10 mouse cellular contexts compared by ENCODE assay signal in the genomic region with DNA sequence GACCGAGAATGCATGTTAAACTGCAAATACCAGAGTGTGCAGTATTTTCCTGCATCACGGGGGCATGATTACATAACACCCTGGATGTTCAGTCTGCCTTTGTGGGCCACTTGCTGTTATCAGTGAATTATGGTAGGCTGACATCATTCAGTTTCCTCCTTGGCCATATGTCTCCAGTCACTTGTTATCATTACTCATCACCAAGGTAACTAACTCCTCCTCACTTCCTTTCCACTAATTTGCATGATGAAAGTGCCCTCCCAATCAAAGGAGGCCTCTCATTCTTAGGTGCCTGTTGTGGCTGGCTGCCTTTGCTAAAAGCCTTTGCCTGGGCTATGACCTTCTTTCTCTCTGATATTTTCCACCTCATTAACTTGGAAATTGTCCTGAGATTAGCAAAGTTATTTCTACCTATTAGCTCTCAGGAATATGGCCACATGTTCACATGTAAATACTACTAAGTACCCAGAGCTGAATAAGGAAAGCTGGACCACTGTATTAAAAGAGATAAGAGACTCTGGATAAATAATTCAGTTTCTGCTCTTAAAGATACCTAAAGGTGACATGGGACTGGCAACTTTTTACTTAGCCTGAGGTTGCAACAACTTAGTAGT.
DNase-seq lines count a peak whose midpoint lies in the region; ATAC-seq and TF ChIP-seq lines count a peak whose summit lies in the region.
"Had no signal": no experiment of that assay in that cellular context is flagged by ENCODE, and none has a peak within 500 bp of the region (broad histone marks: within the 10 kb centered on the region; RNA-seq: fewer than 3 reads in every experiment).

No protein-coding gene starts in this region.

- H3K9ac ChIP-seq in lung, embryonic 14.5 days = no peak overlapping the region
- H3K9ac ChIP-seq in lung, postnatal 0 days (replicated peaks; ENCODE audit: low read depth) = no peak overlapping the region
- H3K9ac ChIP-seq in intestine, embryonic 15.5 days = no peak overlapping the region
- H3K9ac ChIP-seq in neural tube, embryonic 14.5 days (replicated peaks; ENCODE audit: low read depth, low read length) = no peak overlapping the region
- H3K9ac ChIP-seq: liver, postnatal 0 days had no signal

- no peak overlapping the region for H3K4me3 ChIP-seq in lung, embryonic 14.5 days (ENCODE audit: low read depth, low read length)
- no peak overlapping the region for H3K4me3 ChIP-seq in lung, postnatal 0 days (ENCODE audit: low read depth, low read length)
- no peak overlapping the region for H3K4me3 ChIP-seq in intestine, embryonic 15.5 days (replicated peaks)
- no peak overlapping the region for H3K4me3 ChIP-seq in neural tube, embryonic 14.5 days (ENCODE audit: low read depth, low read length)
- H3K4me3 ChIP-seq: myocyte had no signal

- no peak for ATAC-seq in lung, embryonic 14.5 days (ENCODE audit: insufficient read depth)
- no peak for ATAC-seq in lung, postnatal 0 days
- ATAC-seq in intestine, embryonic 15.5 days = peak; percentile 85
- ATAC-seq in neural tube, embryonic 14.5 days (ENCODE audit: low read depth) = peak; percentile 70
- ATAC-seq: liver, postnatal 0 days had no signal

- DNase-seq in cerebellum, adult 11-12 months = peak; percentile 10
- DNase-seq in cerebellum, adult 8-10 months = no peak
- peak; percentile 1 for DNase-seq in lung, embryonic 14.5 days
- DNase-seq in lung, postnatal 0 days (ENCODE audit: low spot score) = no peak
- no peak for DNase-seq in MN1 (ENCODE audit: low spot score)
- DNase-seq in spleen, postnatal 36 days (ENCODE audit: low spot score in 2 of 2) = no peak
- DNase-seq: liver, postnatal 0 days had no signal

- H3K36me3 ChIP-seq in lung, embryonic 14.5 days (ENCODE audit: insufficient read depth) = no peaks in the 10 kb centered on the region
- H3K36me3 ChIP-seq in lung, postnatal 0 days (ENCODE audit: insufficient read depth, low read length) = no peaks in the 10 kb centered on the region
- no peaks in the 10 kb centered on the region for H3K36me3 ChIP-seq in intestine, embryonic 15.5 days
- H3K36me3 ChIP-seq in neural tube, embryonic 14.5 days (ENCODE audit: control insufficient read depth, insufficient read depth, low read length) = no peaks in the 10 kb centered on the region

- no peak for TF ChIP-seq CTCF in lung, embryonic 14.5 days (IDR thresholded peaks at IDR 0.05; ENCODE audit: low read depth)
- no peak for TF ChIP-seq CTCF in lung, postnatal 0 days (IDR thresholded peaks at IDR 0.05)

- no peaks in the 10 kb centered on the region for H3K4me1 ChIP-seq in lung, embryonic 14.5 days (ENCODE audit: insufficient read depth)
- H3K4me1 ChIP-seq in lung, postnatal 0 days (ENCODE audit: insufficient read depth, low read depth, low read length) = no peaks in the 10 kb centered on the region
- H3K4me1 ChIP-seq in intestine, embryonic 15.5 days (replicated peaks) = no peaks in the 10 kb centered on the region
- no peaks in the 10 kb centered on the region for H3K4me1 ChIP-seq in neural tube, embryonic 14.5 days (ENCODE audit: control insufficient read depth, insufficient read depth, low read length)

- no peaks in the 10 kb centered on the region for H3K9me3 ChIP-seq in lung, embryonic 14.5 days (ENCODE audit: low read depth, low read length)
- no peaks in the 10 kb centered on the region for H3K9me3 ChIP-seq in lung, postnatal 0 days (ENCODE audit: low read length)
- no peaks in the 10 kb centered on the region for H3K9me3 ChIP-seq in intestine, embryonic 15.5 days
- no peaks in the 10 kb centered on the region for H3K9me3 ChIP-seq in neural tube, embryonic 14.5 days (ENCODE audit: control insufficient read depth, low read length)

- H3K4me2 ChIP-seq in lung, embryonic 14.5 days = no peak overlapping the region
- H3K4me2 ChIP-seq in lung, postnatal 0 days (replicated peaks; ENCODE audit: low read depth, low read length) = no peak overlapping the region
- H3K4me2 ChIP-seq in intestine, embryonic 15.5 days (replicated peaks) = no peak overlapping the region
- no peak overlapping the region for H3K4me2 ChIP-seq in neural tube, embryonic 14.5 days (ENCODE audit: low read depth, low read length)

- 25% methylated on average over 2 of the region's 2 CpGs for WGBS in lung, embryonic 14.5 days
- 25% methylated on average over 2 of the region's 2 CpGs for WGBS in lung, postnatal 0 days
- WGBS in intestine, embryonic 15.5 days = 38% methylated on average over 2 of the region's 2 CpGs
- 17% methylated on average over 2 of the region's 2 CpGs for WGBS in neural tube, embryonic 14.5 days

- no peaks in the 10 kb centered on the region for H3K27me3 ChIP-seq in lung, embryonic 14.5 days (ENCODE audit: insufficient read depth, low read length)
- no peaks in the 10 kb centered on the region for H3K27me3 ChIP-seq in lung, postnatal 0 days (replicated peaks; ENCODE audit: insufficient read depth, low read length)
- no peaks in the 10 kb centered on the region for H3K27me3 ChIP-seq in intestine, embryonic 15.5 days (replicated peaks)
- H3K27me3 ChIP-seq in neural tube, embryonic 14.5 days (ENCODE audit: control insufficient read depth, insufficient read depth, low read length) = no peaks in the 10 kb centered on the region

- no peak for TF ChIP-seq EP300 in lung, postnatal 0 days (IDR thresholded peaks at IDR 0.05)

- H3K27ac ChIP-seq in lung, embryonic 14.5 days (ENCODE audit: low read depth) = no peak overlapping the region
- H3K27ac ChIP-seq in lung, postnatal 0 days (ENCODE audit: low read length) = no peak overlapping the region
- H3K27ac ChIP-seq in intestine, embryonic 15.5 days = no peak overlapping the region
- no peak overlapping the region for H3K27ac ChIP-seq in neural tube, embryonic 14.5 days (ENCODE audit: low read depth, low read length)

Comparison
In these comparisons a context has a peak if more than half of its experiments do, and no peak if none do; other contexts are left out.
1. DNase-seq: peak in cerebellum, adult 11-12 months (single experiment) and lung, embryonic 14.5 days (single experiment); none in cerebellum, adult 8-10 months (single experiment), lung, postnatal 0 days (single experiment), MN1 (single experiment) and spleen, postnatal 36 days (0 of 2).
2. ATAC-seq: peak in intestine, embryonic 15.5 days (single experiment) and neural tube, embryonic 14.5 days (single experiment); none in lung, embryonic 14.5 days (single experiment) and lung, postnatal 0 days (single experiment).